Mouse (Mus musculus) stomach, embryonic 14.5 days (tissue): ENCODE measurements around the gene Gm40460. TPM values are rescaled to one million over a fixed set of nuclear protein-coding genes. Genes with fewer than 3 reads are reported as not detected.
"Not testable (repeated sequence)": the region's sequence is repeated elsewhere in the genome, so short reads cannot be mapped to it uniquely, and the experiment has no call there.

ENCODE experiments used
- ATAC-seq: fragments of 200-750 bp; cut with Nextera tagmentation; 2 replicates; pipeline ENCODE4 v1.8.0; 2017; ENCODE audit warnings: low read depth, moderate TSS enrichment; ENCODE audit not compliant: insufficient number of reproducible peaks, insufficient read depth, low FRiP score
- H3K27ac ChIP-seq: fragments of 300-500 bp; sonication (generic); 2 replicates; pipeline ENCODE4 v1.5.1; 2014; ENCODE audit warnings: mild to moderate bottlenecking, low read length, moderate library complexity, mixed read lengths
- H3K27me3 ChIP-seq: fragments of 300-500 bp; sonication (generic); 2 replicates; pipeline ENCODE4 v1.6.1; 2014; ENCODE audit warnings: low read length, control low read depth, mixed read lengths; ENCODE audit not compliant: control insufficient read depth, insufficient read depth
- H3K36me3 ChIP-seq: fragments of 300-500 bp; sonication (generic); 2 replicates; pipeline ENCODE4 v1.6.1; 2014; ENCODE audit warnings: mild to moderate bottlenecking, control low read depth, low read length, moderate library complexity, mixed read lengths; ENCODE audit not compliant: control insufficient read depth, insufficient read depth
- H3K4me1 ChIP-seq: fragments of 300-500 bp; sonication (generic); 2 replicates; pipeline ENCODE4 v1.6.1; 2014; ENCODE audit warnings: low read length, control low read depth, mixed read lengths; ENCODE audit not compliant: control insufficient read depth, insufficient read depth
- H3K4me2 ChIP-seq: fragments of 300-500 bp; sonication (generic); replicated peaks from 2 replicates; pipeline ENCODE4 v1.6.1; 2014; ENCODE audit warnings: low read depth, low read length, control low read depth
- H3K4me3 ChIP-seq: fragments of 300-500 bp; sonication (generic); 2 replicates; pipeline ENCODE4 v1.5.1; 2014; ENCODE audit warnings: low read depth, low read length, control low read depth
- H3K9ac ChIP-seq: fragments of 300-500 bp; sonication (generic); replicated peaks from 2 replicates; pipeline ENCODE4 v1.6.1; 2014; ENCODE audit warnings: low read depth, mild to moderate bottlenecking, control low read depth, low read length, moderate library complexity, mixed read lengths
- H3K9me3 ChIP-seq: fragments of 300-500 bp; sonication (generic); 2 replicates; pipeline ENCODE4 v1.6.1; 2016; ENCODE audit warnings: low read depth, low read length, control low read depth; ENCODE audit not compliant: control insufficient read depth
- WGBS: fragments of 180-500 bp; shearing (Covaris S2); extraction: QIAGEN DNeasy Blood & Tissue Kit; methylation state at CpG from one replicate; pipeline ENCODE4 v1.1.7; 2014; 5-methylcytosine and 5-hydroxymethylcytosine counted together
- polyA plus RNA-seq: library from polyadenylated mRNA; unstranded; fragments of >200 nt; fragmentation: Nextera tagmentation; extraction: Ambion mirVana; gene quantifications from 2 replicates; pipeline ENCODE4 v1.2.1, GENCODE M21; 2014

Gm40460 gene
- polyA plus RNA-seq: not detected in 2 replicates

DNA sequence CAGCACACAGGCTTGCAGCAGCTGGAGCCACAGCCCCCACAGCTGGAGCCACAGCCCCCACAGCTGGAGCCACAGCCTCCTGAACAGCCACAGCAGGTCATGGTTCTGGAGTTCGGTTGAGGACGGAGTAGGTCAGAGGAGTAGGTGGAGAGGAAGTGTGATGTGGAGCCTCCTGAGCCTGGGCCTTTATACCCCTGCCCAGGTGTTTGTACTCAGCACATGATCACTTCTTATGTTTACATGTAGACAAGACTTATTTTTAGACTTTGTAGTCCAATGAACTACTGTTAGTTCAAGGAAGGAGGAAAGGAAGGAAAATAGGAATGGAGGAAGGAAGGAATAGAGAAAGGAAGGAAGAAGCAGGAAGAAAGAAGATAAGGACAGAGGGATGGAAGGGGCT lies at the start of gene Gm40460:
Gm40460 (minus strand) TSS at position 101 of the 400 bp plus-strand sequence.
- Histone ChIP-seq H3K36me3 (no peaks in the 10 kb centered on the region), H3K9me3 (peaks cover 4% of the 10 kb centered on the region; the same call in 1 of the 2 replicates), H3K4me1 (no peaks in the 10 kb centered on the region), H3K4me2 (no peak within 1 kb of the TSS), H3K9ac (no peak within 1 kb of the TSS), H3K27me3 (no peaks in the 10 kb centered on the region), H3K4me3 (no peak within 1 kb of the TSS), H3K27ac (no peak within 1 kb of the TSS)
- ATAC-seq: no peak
- WGBS: 14% methylated on average over 2 of the region's 2 CpGs

DNA sequence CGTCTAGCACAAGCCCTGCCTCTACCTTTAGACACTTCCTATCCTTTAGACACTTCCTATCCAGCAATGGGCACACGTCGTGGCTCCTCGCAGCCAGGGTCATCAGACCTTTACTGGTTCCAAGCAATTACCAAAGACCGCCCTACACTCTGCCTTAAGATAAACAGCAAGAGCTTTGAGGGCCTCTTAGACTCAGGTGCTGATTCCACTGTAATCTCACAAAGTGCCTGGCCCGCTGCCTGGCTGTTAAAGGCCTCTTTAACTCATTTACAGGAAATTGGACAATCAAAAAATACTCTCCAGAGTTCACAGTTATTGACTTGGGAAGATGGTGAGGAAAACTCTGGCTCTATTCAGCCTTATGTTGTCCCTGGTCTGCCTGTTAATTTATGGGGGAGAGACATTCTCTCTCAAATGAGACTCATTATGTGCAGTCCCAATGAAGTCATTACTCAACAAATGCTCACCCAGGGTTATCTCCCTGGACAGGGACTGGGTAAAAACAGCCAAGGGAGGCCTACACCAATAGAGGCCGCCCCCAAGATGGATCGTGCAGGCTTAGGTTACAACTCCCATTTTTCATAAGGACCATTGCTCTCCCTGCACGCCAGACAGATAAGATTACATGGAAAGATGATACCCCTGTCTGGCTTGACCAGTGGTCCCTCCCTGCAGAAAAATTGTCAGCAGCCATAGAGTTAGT lies 45.2 kb upstream of the Gm40460 start:
- H3K27me3 ChIP-seq, H3K36me3 ChIP-seq, H3K4me2 ChIP-seq, H3K4me1 ChIP-seq, ATAC-seq, H3K27ac ChIP-seq, H3K4me3 ChIP-seq, H3K9ac ChIP-seq, H3K9me3 ChIP-seq: not testable (repeated sequence)
- WGBS: 40% methylated on average over 9 of the region's 9 CpGs

DNA sequence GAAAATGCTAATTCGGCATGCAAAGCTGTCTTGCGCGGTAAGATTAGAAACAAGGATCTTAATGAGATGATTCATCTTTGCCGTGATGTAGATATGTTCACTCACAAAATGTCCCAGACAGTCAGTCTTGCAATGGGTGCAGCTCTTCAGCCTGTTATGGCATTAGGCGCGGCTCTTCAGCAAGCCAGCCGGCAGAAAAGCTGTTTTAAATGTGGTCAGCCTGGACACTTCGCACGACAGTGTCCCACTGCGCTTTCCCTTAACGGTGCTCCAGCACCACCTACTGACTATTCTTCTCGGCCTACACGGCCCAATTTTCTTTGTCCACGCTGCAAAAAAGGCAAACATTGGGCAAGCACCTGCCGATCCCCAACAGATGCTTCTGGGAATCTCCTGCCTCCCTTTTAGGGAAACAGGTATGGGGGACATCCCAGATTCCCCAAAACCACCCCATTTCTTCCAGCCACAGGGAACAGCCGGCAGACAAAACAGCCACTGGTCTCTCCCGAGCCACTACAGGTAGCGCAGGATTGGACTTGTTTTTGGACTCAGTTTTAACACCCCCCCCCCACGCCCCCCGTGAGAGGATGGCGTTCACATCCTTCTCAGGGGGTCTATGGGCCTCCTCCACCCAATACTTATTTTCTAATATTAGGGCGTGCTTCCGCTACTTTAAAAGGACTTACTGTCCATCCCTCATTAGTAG lies 44.4 kb upstream of the Gm40460 start:
- Histone ChIP-seq H3K4me2 (peak overlapping the region; percentile 72), H3K27ac (no peak overlapping the region), H3K9me3 (no peaks in the 10 kb centered on the region), H3K27me3 (no peaks in the 10 kb centered on the region), H3K4me1 (no peaks in the 10 kb centered on the region), H3K36me3 (no peaks in the 10 kb centered on the region), H3K9ac (no peak overlapping the region), H3K4me3 (peak overlapping the region; percentile 53)
- ATAC-seq: peak; percentile 62
- 16% methylated on average over 23 of the region's 23 CpGs for WGBS

DNA sequence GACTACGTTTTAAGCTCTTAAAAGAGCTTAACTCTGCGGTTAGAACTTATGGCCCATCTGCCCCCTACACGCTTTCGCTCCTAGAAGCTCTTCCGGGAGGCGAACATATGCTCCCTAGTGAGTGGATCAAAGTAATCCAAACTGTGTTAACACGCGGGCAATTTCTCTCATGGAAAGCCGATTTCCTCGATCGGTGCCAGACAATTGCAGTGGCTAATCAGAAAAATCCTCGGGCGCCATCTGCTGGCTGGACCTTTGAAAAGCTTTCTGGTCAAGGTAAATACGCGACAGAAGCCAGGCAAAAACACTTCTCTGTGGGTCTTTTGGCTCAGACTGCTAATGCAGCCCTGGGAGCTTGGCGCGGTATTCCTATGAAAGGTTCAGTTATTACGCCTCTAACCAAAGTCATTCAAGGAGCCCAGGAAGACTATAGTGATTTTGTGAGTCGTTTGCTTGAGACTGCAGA lies 43.8 kb upstream of the Gm40460 start:
- H3K36me3 ChIP-seq: no peaks in the 10 kb centered on the region
- ATAC-seq: peak; percentile 68

DNA sequence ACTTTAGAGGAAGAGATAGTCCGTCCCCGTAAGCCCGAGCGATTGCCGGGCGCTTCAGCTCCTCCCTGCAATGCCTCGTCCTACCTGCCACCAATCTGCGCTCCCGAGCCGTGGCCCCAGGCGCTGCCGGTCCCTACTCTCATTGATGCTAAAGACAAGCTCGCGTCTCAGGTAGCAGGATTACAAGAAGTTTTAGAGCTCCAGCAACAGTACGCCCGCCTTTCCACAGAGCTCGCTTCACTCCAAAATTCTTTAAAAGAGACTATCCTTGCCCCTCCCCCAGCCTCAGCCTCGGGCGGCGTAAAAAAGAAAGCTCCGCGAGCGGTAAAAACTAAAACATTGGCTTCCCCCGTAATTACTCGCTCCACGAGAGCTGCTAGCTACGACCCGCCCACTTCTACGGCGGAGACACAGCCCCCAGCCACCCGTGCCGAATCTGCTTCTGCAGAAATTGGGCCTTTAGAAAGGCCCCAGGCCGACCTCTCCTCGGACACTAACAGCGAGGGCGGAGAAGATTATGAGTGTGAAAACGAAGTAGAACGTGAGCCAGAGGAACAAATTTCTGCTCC lies 43.2 kb upstream of the Gm40460 start:
- Histone ChIP-seq H3K9me3 (no peaks in the 10 kb centered on the region), H3K9ac (peak overlapping the region; percentile 61), H3K27me3 (no peaks in the 10 kb centered on the region), H3K4me3 (peak overlapping the region; percentile 53), H3K4me1 (no peaks in the 10 kb centered on the region), H3K27ac (peak overlapping the region; percentile 90), H3K36me3 (no peaks in the 10 kb centered on the region), H3K4me2 (peak overlapping the region; percentile 72)
- WGBS: under 1% methylated on average over 38 of the region's 38 CpGs
- ATAC-seq: peak; percentile 87

More for the DNA sequence above, 43.8 kb upstream of the Gm40460 start:
- no peaks in the 10 kb centered on the region for H3K9me3 ChIP-seq
- peak overlapping the region; percentile 53 for H3K4me3 ChIP-seq
- no peaks in the 10 kb centered on the region for H3K4me1 ChIP-seq
- peak overlapping the region; percentile 72 for H3K4me2 ChIP-seq
- under 1% methylated on average over 19 of the region's 19 CpGs for WGBS
- no peaks in the 10 kb centered on the region for H3K27me3 ChIP-seq
- peak overlapping the region; percentile 90 for H3K27ac ChIP-seq
- H3K9ac ChIP-seq: peak overlapping the region; percentile 61

DNA sequence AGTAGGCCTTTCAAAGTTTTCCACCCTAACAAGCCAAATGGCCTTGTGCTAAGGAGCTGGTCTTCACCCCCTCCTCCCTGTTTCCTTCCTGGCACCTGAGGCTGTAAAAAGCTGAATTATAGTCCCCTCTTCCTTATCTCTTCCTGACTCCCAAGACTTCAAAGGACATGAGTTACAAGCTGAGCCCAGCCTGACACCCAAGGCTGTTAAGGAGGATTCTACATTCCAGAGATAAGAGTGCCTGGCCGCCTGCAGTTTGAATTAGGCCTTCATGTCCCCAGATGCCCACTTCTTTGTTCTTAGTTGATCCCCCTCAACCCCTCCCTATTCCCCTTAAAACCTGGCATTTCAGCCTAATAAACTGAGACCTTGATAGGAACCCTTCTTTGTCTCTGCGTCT lies 42.0 kb upstream of the Gm40460 start:
- H3K4me1 ChIP-seq, H3K27me3 ChIP-seq, H3K9ac ChIP-seq, H3K36me3 ChIP-seq, ATAC-seq, H3K4me2 ChIP-seq, H3K27ac ChIP-seq, H3K9me3 ChIP-seq, H3K4me3 ChIP-seq: not testable (repeated sequence)
- WGBS: 41% methylated on average over 2 of the region's 2 CpGs

DNA sequence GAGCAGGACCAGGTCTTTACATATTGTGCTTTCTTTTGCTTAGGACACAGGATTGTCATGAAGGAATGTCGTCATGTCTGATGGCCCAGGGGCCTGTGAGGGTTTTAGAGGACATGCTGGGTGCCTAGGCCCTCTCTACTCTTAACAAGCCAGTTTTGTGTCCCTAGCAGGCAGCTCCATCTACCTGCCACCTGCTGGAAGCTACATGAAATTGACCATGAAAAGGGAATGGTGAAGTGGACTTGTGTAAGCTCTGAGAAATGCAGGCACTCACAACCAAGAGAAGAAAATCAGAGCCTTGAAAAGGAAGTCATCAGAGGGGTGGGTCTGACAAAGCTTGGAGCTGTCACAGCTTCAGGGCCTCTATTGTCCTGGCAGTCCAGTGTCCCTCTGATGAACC lies 38.4 kb upstream of the Gm40460 start:
- WGBS: 72% methylated on average over 1 of the region's 1 CpGs

DNA sequence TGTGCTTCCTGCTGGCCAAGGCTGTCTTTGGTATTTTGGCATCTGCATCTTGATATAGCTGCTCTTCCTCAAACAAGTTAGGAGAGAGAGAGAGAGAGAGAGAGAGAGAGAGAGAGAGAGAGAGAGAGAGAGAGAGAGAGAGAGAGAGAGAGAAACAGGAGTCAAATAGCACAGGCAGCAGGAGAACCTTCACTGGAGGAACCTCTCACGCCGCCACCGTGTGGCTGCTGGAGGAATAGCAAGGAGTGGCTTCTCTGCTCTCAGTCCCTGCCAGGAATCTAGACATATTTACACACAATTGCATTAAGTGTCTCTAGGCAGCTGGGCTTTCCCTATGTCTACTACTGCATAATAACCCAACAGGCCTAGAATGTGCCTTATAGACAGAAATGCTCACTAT lies 37.3 kb upstream of the Gm40460 start:
- H3K36me3 ChIP-seq, H3K4me2 ChIP-seq, H3K27me3 ChIP-seq, H3K9me3 ChIP-seq, ATAC-seq, H3K9ac ChIP-seq, H3K4me1 ChIP-seq, H3K4me3 ChIP-seq, H3K27ac ChIP-seq: not testable (repeated sequence)
- 0% methylated on average over 3 of the region's 3 CpGs for WGBS

More for the DNA sequence above, 38.4 kb upstream of the Gm40460 start:
- ATAC-seq, H3K4me1 ChIP-seq, H3K9ac ChIP-seq, H3K36me3 ChIP-seq, H3K27me3 ChIP-seq, H3K27ac ChIP-seq, H3K4me3 ChIP-seq, H3K4me2 ChIP-seq, H3K9me3 ChIP-seq: not testable (repeated sequence)
